Mouse (Mus musculus) liver, postnatal 0 days (tissue): ENCODE data around the gene Ugt2a3.

ENCODE experiments used
- CTCF ChIP-seq: sonication (generic); IDR thresholded peaks from 2 replicates; pipeline ENCODE4 v1.5.1; 2016; ENCODE audit warnings: antibody characterized with exemption, low read depth
- EP300 ChIP-seq: IDR thresholded peaks from 2 replicates; pipeline ENCODE4 v1.6.1; 2016; ENCODE audit warnings: antibody characterized with exemption, low read depth, mild to moderate bottlenecking

GRCm38 (mm10) chr5:87350350-87350749 is 13.4 kb upstream of the Ugt2a3 start:
- TF ChIP-seq CTCF (no peak), EP300 (no peak)
